Mouse (Mus musculus) embryonic facial prominence, embryonic 15.5 days (tissue): Measurements from ENCODE around the gene Stx6. TPM values are rescaled to one million over a fixed set of nuclear protein-coding genes. Genes with fewer than 3 reads are reported as not detected.

Source experiments
- ATAC-seq: fragments of 200-750 bp; cut with Nextera tagmentation; 2 replicates; pipeline ENCODE4 v1.8.0; 2017; ENCODE audit warnings: low read depth, moderate TSS enrichment; ENCODE audit not compliant: insufficient number of reproducible peaks, low FRiP score, low TSS enrichment
- H3K27ac ChIP-seq: fragments of 300-500 bp; sonication (generic); replicated peaks from 2 replicates; pipeline ENCODE4 v1.5.1; 2015; ENCODE audit warnings: mild to moderate bottlenecking, inconsistent platforms
- H3K27me3 ChIP-seq: fragments of 300-500 bp; sonication (generic); 2 replicates; pipeline ENCODE4 v1.6.1; 2015; ENCODE audit warnings: inconsistent platforms
- H3K36me3 ChIP-seq: fragments of 300-500 bp; sonication (generic); 2 replicates; pipeline ENCODE4 v1.6.1; 2015; ENCODE audit warnings: mild to moderate bottlenecking, inconsistent platforms
- H3K4me1 ChIP-seq: fragments of 300-500 bp; sonication (generic); 2 replicates; pipeline ENCODE4 v1.6.1; 2015; ENCODE audit warnings: inconsistent platforms
- H3K4me2 ChIP-seq: fragments of 300-500 bp; sonication (generic); replicated peaks from 2 replicates; pipeline ENCODE4 v1.6.1; 2015; ENCODE audit warnings: mild to moderate bottlenecking, inconsistent platforms
- H3K4me3 ChIP-seq: fragments of 300-500 bp; sonication (generic); replicated peaks from 2 replicates; pipeline ENCODE4 v1.5.1; 2015; ENCODE audit warnings: mild to moderate bottlenecking, inconsistent platforms
- H3K9ac ChIP-seq: fragments of 300-500 bp; sonication (generic); 2 replicates; pipeline ENCODE4 v1.6.1; 2015; ENCODE audit warnings: inconsistent platforms
- H3K9me3 ChIP-seq: fragments of 300-500 bp; sonication (generic); replicated peaks from 2 replicates; pipeline ENCODE4 v1.6.1; 2016; ENCODE audit warnings: inconsistent platforms
- WGBS: fragments of 180-500 bp; shearing (Covaris S2); methylation state at CpG from one replicate; pipeline ENCODE4 v1.1.7; 2015; 5-methylcytosine and 5-hydroxymethylcytosine counted together
- polyA plus RNA-seq: library from polyadenylated mRNA; unstranded; fragments of >200 nt; fragmentation: Nextera tagmentation; extraction: Ambion mirVana; gene quantifications from 2 replicates; pipeline ENCODE4 v1.2.1, GENCODE M21; 2015

Stx6 gene
- 76.0 and 86.5 TPM in 2 replicates for polyA plus RNA-seq

- 1% methylated on average over 46 of the region's 48 CpGs for WGBS
- no peaks in the 10 kb centered on the region for H3K27me3 ChIP-seq
Measured at GRCm38 (mm10) chr1:155158141-155158969, at the start of gene Stx6. Gene Stx6, plus strand, starts transcription at chr1:155158715.

GRCm38 (mm10) chr1:155109387-155110350, 48.8 kb upstream of the Stx6 start:
- peak overlapping the region; percentile 1; the same call in 1 of the 2 replicates for H3K4me3 ChIP-seq
- H3K9me3 ChIP-seq = no peaks in the 10 kb centered on the region
- no peak for ATAC-seq
- peak overlapping the region; percentile 33 for H3K4me2 ChIP-seq
- no peak overlapping the region for H3K9ac ChIP-seq
- H3K36me3 ChIP-seq = no peaks in the 10 kb centered on the region
- H3K27me3 ChIP-seq = no peaks in the 10 kb centered on the region
- WGBS = 11% methylated on average over 18 of the region's 18 CpGs
- H3K4me1 ChIP-seq = peaks cover 17% of the 10 kb centered on the region
- H3K27ac ChIP-seq = peak overlapping the region; percentile 19; the same call in 1 of the 2 replicates

More at GRCm38 (mm10) chr1:155158141-155158969, at the start of gene Stx6:
- H3K4me2 ChIP-seq = peak within 1 kb of the TSS; percentile 72
- ATAC-seq = peak; percentile 98
- H3K27ac ChIP-seq = peak within 1 kb of the TSS; percentile 78
- H3K4me3 ChIP-seq = peak within 1 kb of the TSS; percentile 74
- no peaks in the 10 kb centered on the region for H3K9me3 ChIP-seq
- no peaks in the 10 kb centered on the region for H3K36me3 ChIP-seq
- H3K4me1 ChIP-seq = peaks cover 10% of the 10 kb centered on the region
- peak within 1 kb of the TSS; percentile 62 for H3K9ac ChIP-seq

GRCm38 (mm10) chr1:155111491-155111890, 47.0 kb upstream of the Stx6 start:
- no peak overlapping the region for H3K9ac ChIP-seq
- ATAC-seq = no peak

GRCm38 (mm10) chr1:155112118-155112517, 46.4 kb upstream of the Stx6 start:
- Histone ChIP-seq H3K36me3 (no peaks in the 10 kb centered on the region), H3K27ac (no peak overlapping the region), H3K4me3 (no peak overlapping the region), H3K9me3 (no peaks in the 10 kb centered on the region), H3K4me2 (no peak overlapping the region), H3K9ac (no peak overlapping the region), H3K4me1 (peaks cover 17% of the 10 kb centered on the region), H3K27me3 (no peaks in the 10 kb centered on the region)
- 54% methylated on average over 4 of the region's 4 CpGs for WGBS
- ATAC-seq = no peak

More at GRCm38 (mm10) chr1:155111491-155111890, 47.0 kb upstream of the Stx6 start:
- Histone ChIP-seq H3K27me3 (no peaks in the 10 kb centered on the region), H3K9me3 (no peaks in the 10 kb centered on the region), H3K4me1 (peaks cover 17% of the 10 kb centered on the region), H3K27ac (no peak overlapping the region), H3K4me3 (no peak overlapping the region), H3K36me3 (no peaks in the 10 kb centered on the region), H3K4me2 (no peak overlapping the region)
- WGBS = 35% methylated on average over 6 of the region's 6 CpGs

- no peaks in the 10 kb centered on the region for H3K36me3 ChIP-seq
- 85% methylated on average over 1 of the region's 1 CpGs for WGBS
- H3K27ac ChIP-seq = no peak overlapping the region
- no peak overlapping the region for H3K9ac ChIP-seq
- H3K4me2 ChIP-seq = no peak overlapping the region
- no peaks in the 10 kb centered on the region for H3K27me3 ChIP-seq
- H3K4me3 ChIP-seq = no peak overlapping the region
- ATAC-seq = no peak
- peaks cover 17% of the 10 kb centered on the region for H3K4me1 ChIP-seq
- H3K9me3 ChIP-seq = no peaks in the 10 kb centered on the region
Measured at GRCm38 (mm10) chr1:155112875-155113274, 45.6 kb upstream of the Stx6 start.

- H3K9ac ChIP-seq = no peak overlapping the region
- no peaks in the 10 kb centered on the region for H3K9me3 ChIP-seq
- 12% methylated on average over 3 of the region's 3 CpGs for WGBS
- H3K4me3 ChIP-seq = no peak overlapping the region
- 0 out of 2 replicates have a peak overlapping the region, but pooled peaks have one; percentile 28 for H3K27ac ChIP-seq
- H3K27me3 ChIP-seq = no peaks in the 10 kb centered on the region
- H3K36me3 ChIP-seq = no peaks in the 10 kb centered on the region
- peaks cover 10% of the 10 kb centered on the region for H3K4me1 ChIP-seq
- no peak for ATAC-seq
- no peak overlapping the region for H3K4me2 ChIP-seq
Measured at GRCm38 (mm10) chr1:155113946-155114345, 44.6 kb upstream of the Stx6 start.

GRCm38 (mm10) chr1:155119719-155120118, 38.8 kb upstream of the Stx6 start:
- no peak for ATAC-seq
- WGBS = 81% methylated on average over 1 of the region's 1 CpGs
- H3K9me3 ChIP-seq = no peaks in the 10 kb centered on the region
- no peak overlapping the region for H3K4me3 ChIP-seq
- H3K27ac ChIP-seq = no peak overlapping the region
- H3K4me2 ChIP-seq = no peak overlapping the region
- H3K4me1 ChIP-seq = no peaks in the 10 kb centered on the region
- no peak overlapping the region for H3K9ac ChIP-seq
- no peaks in the 10 kb centered on the region for H3K36me3 ChIP-seq
- no peaks in the 10 kb centered on the region for H3K27me3 ChIP-seq

- no peak for ATAC-seq
- H3K36me3 ChIP-seq = no peaks in the 10 kb centered on the region
- H3K4me3 ChIP-seq = no peak overlapping the region
- H3K4me2 ChIP-seq = no peak overlapping the region
- no peak overlapping the region for H3K9ac ChIP-seq
- no peak overlapping the region for H3K27ac ChIP-seq
- no peaks in the 10 kb centered on the region for H3K9me3 ChIP-seq
- H3K27me3 ChIP-seq = no peaks in the 10 kb centered on the region
- 72% methylated on average over 21 of the region's 21 CpGs for WGBS
- H3K4me1 ChIP-seq = peaks cover 9% of the 10 kb centered on the region; the same call in 1 of the 2 replicates
Measured at GRCm38 (mm10) chr1:155121977-155122939, 36.3 kb upstream of the Stx6 start.

GRCm38 (mm10) chr1:155124397-155124796, 34.1 kb upstream of the Stx6 start:
- Histone ChIP-seq H3K4me2 (no peak overlapping the region), H3K27ac (no peak overlapping the region), H3K4me1 (peaks cover 11% of the 10 kb centered on the region; the same call in 1 of the 2 replicates), H3K36me3 (no peaks in the 10 kb centered on the region), H3K9ac (no peak overlapping the region), H3K4me3 (no peak overlapping the region), H3K27me3 (no peaks in the 10 kb centered on the region), H3K9me3 (no peaks in the 10 kb centered on the region)
- no peak for ATAC-seq
- 93% methylated on average over 5 of the region's 5 CpGs for WGBS

- H3K27ac ChIP-seq = no peak overlapping the region
- ATAC-seq = no peak
- 52% methylated on average over 5 of the region's 5 CpGs for WGBS
Measured at GRCm38 (mm10) chr1:155126716-155127115, 31.8 kb upstream of the Stx6 start.

More at GRCm38 (mm10) chr1:155126716-155127115, 31.8 kb upstream of the Stx6 start:
- no peak overlapping the region for H3K4me3 ChIP-seq
- H3K36me3 ChIP-seq = peaks cover 7% of the 10 kb centered on the region; the same call in 1 of the 2 replicates
- H3K27me3 ChIP-seq = no peaks in the 10 kb centered on the region
- H3K4me1 ChIP-seq = peaks cover 11% of the 10 kb centered on the region; the same call in 1 of the 2 replicates
- no peak overlapping the region for H3K9ac ChIP-seq
- H3K4me2 ChIP-seq = no peak overlapping the region
- no peaks in the 10 kb centered on the region for H3K9me3 ChIP-seq
